Mouse (Mus musculus): Measurements from ENCODE around the gene Mecom. TPM values are rescaled to one million over a fixed set of nuclear protein-coding genes. Genes with fewer than 3 reads are reported as not detected.

Mecom gene
- polyA plus RNA-seq, 1 experiment from 2014 or later: 41.8 TPM

DNA sequence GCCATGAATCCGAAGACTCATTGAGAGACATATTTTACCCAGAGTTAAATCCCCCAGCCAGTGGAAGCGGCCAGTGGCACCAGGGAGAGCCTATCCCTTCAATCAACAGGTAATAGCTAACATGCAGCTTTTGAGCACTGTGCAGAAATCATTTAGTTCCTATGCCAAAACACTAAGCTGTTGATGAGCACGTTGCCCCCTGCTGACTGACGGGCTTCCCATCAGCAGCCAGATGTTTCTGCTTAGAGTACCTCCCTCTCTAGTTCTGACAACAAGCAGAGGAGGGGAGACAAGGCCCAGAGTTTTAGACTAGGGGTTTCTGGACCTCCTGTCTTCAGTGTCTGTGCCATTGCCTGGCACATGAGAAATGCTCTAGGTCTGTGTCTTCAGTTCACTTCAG, 239.7 kb downstream of the Mecom start:
- no peaks in the 10 kb centered on the region for H3K36me3 ChIP-seq (ENCODE audit: control insufficient read depth, insufficient read depth, low read length)
- no peak overlapping the region for H3K9ac ChIP-seq (ENCODE audit: low read depth, low read length)
- H3K4me3 ChIP-seq (ENCODE audit: low read depth, low read length): no peak overlapping the region
- no peaks in the 10 kb centered on the region for H3K9me3 ChIP-seq (replicated peaks; ENCODE audit: control insufficient read depth, low read length)
- WGBS (ENCODE audit: insufficient replicate concordance): 47% methylated on average over 4 of the region's 4 CpGs
- no peak overlapping the region for H3K27ac ChIP-seq (ENCODE audit: low read depth, low read length)
- H3K27me3 ChIP-seq (ENCODE audit: control insufficient read depth, insufficient read depth, low read length): no peaks in the 10 kb centered on the region
- ATAC-seq (replicated peaks; ENCODE audit: insufficient number of reproducible peaks, low FRiP score, low TSS enrichment): no peak
- peaks cover 2% of the 10 kb centered on the region; the same call in 1 of the 2 replicates for H3K4me1 ChIP-seq (ENCODE audit: control insufficient read depth, insufficient read depth, low read length)
- no peak overlapping the region for H3K4me2 ChIP-seq

DNA sequence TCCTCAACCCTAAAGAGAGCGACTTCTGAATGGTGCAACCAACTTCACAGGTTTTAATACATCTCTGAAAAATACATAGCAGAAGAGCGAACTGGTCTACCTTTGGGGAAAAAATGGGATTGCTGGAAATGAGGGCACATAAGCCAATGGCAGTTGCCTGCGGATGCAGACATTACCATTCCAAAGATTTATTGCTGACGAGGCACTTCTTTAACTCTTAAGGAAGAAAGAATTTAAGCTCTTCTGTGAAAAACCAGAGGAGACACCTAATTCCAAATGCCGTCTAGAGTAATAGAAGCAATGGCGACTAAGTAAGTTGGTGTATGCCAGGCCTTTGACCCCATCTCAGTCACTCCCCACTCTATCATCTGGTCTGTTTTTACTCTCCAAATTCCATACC, 240.2 kb downstream of the Mecom start:
- no peak for ATAC-seq (replicated peaks; ENCODE audit: insufficient number of reproducible peaks, low FRiP score, low TSS enrichment)
- 81% methylated on average over 6 of the region's 6 CpGs for WGBS (ENCODE audit: insufficient replicate concordance)
- Histone ChIP-seq H3K4me2 (no peak overlapping the region), H3K9me3 (replicated peaks; ENCODE audit: control insufficient read depth, low read length) (no peaks in the 10 kb centered on the region), H3K27me3 (ENCODE audit: control insufficient read depth, insufficient read depth, low read length) (no peaks in the 10 kb centered on the region), H3K27ac (ENCODE audit: low read depth, low read length) (no peak overlapping the region), H3K4me1 (ENCODE audit: control insufficient read depth, insufficient read depth, low read length) (peaks cover 2% of the 10 kb centered on the region; the same call in 1 of the 2 replicates), H3K4me3 (ENCODE audit: low read depth, low read length) (no peak overlapping the region), H3K9ac (ENCODE audit: low read depth, low read length) (no peak overlapping the region), H3K36me3 (ENCODE audit: control insufficient read depth, insufficient read depth, low read length) (no peaks in the 10 kb centered on the region)

DNA sequence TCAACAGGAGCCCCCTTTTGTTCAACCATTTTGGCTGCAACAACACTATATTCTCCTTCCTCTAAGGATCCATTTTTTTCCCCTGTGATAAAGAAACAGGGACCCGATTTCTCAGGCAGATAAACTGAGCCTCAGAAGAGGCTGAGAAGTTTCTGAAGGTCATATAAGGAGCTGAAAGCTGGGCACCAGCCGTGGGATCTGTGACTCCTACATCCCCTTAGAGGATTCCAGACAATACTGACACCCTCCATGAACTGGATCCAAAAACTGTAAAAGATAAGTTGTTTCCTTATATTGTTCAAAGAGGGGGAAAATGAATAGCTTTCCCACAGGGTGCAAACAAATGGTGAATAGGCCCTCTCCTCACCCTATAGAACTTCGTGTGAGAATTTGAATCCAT, 241.7 kb downstream of the Mecom start:
- no peak overlapping the region for H3K27ac ChIP-seq (ENCODE audit: low read depth, low read length)
- 40% methylated on average over 3 of the region's 3 CpGs for WGBS (ENCODE audit: insufficient replicate concordance)
- ATAC-seq (replicated peaks; ENCODE audit: insufficient number of reproducible peaks, low FRiP score, low TSS enrichment): no peak

DNA sequence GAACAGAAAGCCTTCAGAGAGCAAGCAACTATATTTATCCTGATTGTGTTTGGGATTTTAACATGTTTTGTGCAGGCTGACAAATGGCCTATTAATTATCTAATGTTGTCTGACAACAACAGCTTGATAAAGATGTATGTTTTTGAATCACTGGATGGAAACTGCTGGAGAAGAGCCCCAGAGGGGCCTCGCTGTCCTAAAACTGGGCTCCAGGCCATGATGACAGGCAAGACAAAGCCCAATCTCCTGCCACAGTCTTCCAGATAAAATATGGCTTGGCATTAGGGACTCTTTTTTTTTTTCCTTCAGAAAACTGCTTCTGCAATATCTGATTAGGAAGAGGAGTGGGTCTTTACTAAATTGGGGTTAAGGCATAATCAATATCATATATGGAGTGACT, 248.3 kb downstream of the Mecom start:
- H3K27ac ChIP-seq (ENCODE audit: low read depth, low read length): no peak overlapping the region
- no peak overlapping the region for H3K4me2 ChIP-seq
- no peaks in the 10 kb centered on the region for H3K27me3 ChIP-seq (ENCODE audit: control insufficient read depth, insufficient read depth, low read length)
- H3K9ac ChIP-seq (ENCODE audit: low read depth, low read length): no peak overlapping the region
- no peaks in the 10 kb centered on the region for H3K36me3 ChIP-seq (ENCODE audit: control insufficient read depth, insufficient read depth, low read length)
- no peaks in the 10 kb centered on the region for H3K4me1 ChIP-seq (ENCODE audit: control insufficient read depth, insufficient read depth, low read length)
- H3K4me3 ChIP-seq (ENCODE audit: low read depth, low read length): no peak overlapping the region
- no peaks in the 10 kb centered on the region for H3K9me3 ChIP-seq (replicated peaks; ENCODE audit: control insufficient read depth, low read length)
- 47% methylated on average over 1 of the region's 1 CpGs for WGBS (ENCODE audit: insufficient replicate concordance)
- no peak for ATAC-seq (replicated peaks; ENCODE audit: insufficient number of reproducible peaks, low FRiP score, low TSS enrichment)

More for the DNA sequence above, 241.7 kb downstream of the Mecom start:
- Histone ChIP-seq H3K4me3 (ENCODE audit: low read depth, low read length) (no peak overlapping the region), H3K27me3 (ENCODE audit: control insufficient read depth, insufficient read depth, low read length) (no peaks in the 10 kb centered on the region), H3K36me3 (ENCODE audit: control insufficient read depth, insufficient read depth, low read length) (no peaks in the 10 kb centered on the region), H3K4me1 (ENCODE audit: control insufficient read depth, insufficient read depth, low read length) (peaks cover 2% of the 10 kb centered on the region; the same call in 1 of the 2 replicates), H3K4me2 (no peak overlapping the region), H3K9me3 (replicated peaks; ENCODE audit: control insufficient read depth, low read length) (no peaks in the 10 kb centered on the region), H3K9ac (ENCODE audit: low read depth, low read length) (no peak overlapping the region)

DNA sequence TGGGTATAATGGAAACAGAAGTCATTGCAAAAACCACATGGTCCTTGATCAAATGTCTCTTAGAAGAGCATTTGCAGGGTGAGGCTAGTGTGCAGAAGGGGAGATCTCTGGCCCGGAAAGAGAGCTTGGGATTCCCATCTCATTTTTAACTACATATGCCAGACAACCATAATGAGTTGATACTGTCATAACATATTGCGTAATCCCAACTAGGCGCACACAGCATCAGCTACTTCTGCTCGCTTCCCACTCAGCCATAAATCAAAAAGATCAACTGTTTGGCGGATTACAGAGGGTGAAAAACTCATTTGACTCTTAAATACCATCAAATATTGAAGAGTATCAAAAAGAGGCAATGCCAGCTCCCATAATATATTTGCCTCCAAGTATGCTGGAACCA, 253.4 kb downstream of the Mecom start:
- 84% methylated on average over 5 of the region's 5 CpGs for WGBS (ENCODE audit: insufficient replicate concordance)
- no peak overlapping the region for H3K4me2 ChIP-seq
- no peaks in the 10 kb centered on the region for H3K9me3 ChIP-seq (replicated peaks; ENCODE audit: control insufficient read depth, low read length)
- H3K4me1 ChIP-seq (ENCODE audit: control insufficient read depth, insufficient read depth, low read length): no peaks in the 10 kb centered on the region
- H3K36me3 ChIP-seq (ENCODE audit: control insufficient read depth, insufficient read depth, low read length): no peaks in the 10 kb centered on the region
- no peaks in the 10 kb centered on the region for H3K27me3 ChIP-seq (ENCODE audit: control insufficient read depth, insufficient read depth, low read length)
- no peak for ATAC-seq (replicated peaks; ENCODE audit: insufficient number of reproducible peaks, low FRiP score, low TSS enrichment)
- no peak overlapping the region for H3K27ac ChIP-seq (ENCODE audit: low read depth, low read length)
- no peak overlapping the region for H3K4me3 ChIP-seq (ENCODE audit: low read depth, low read length)
- H3K9ac ChIP-seq (ENCODE audit: low read depth, low read length): no peak overlapping the region

DNA sequence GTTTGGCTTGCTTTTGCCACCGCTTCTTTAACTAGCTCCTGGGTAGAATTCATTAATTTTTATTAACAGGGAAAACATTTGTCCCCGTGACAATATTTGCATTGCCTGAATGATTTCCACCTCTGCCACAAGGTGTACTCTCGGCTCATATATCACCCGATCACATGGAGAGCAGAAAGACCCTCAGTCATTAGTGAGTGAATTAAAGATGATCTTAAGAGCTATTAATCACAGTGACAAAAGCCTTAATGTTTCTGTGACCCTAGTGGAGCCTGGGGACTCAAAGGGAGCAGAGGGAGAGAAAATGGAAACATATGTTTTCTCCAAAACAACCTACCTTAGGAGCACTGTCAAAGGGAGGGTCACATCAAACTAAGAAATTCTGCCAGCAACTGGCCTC, 261.3 kb downstream of the Mecom start:
- ATAC-seq (replicated peaks; ENCODE audit: insufficient number of reproducible peaks, low FRiP score, low TSS enrichment): no peak
- no peaks in the 10 kb centered on the region for H3K9me3 ChIP-seq (replicated peaks; ENCODE audit: control insufficient read depth, low read length)
- no peak overlapping the region for H3K27ac ChIP-seq (ENCODE audit: low read depth, low read length)
- no peaks in the 10 kb centered on the region for H3K27me3 ChIP-seq (ENCODE audit: control insufficient read depth, insufficient read depth, low read length)
- no peaks in the 10 kb centered on the region for H3K36me3 ChIP-seq (ENCODE audit: control insufficient read depth, insufficient read depth, low read length)
- no peak overlapping the region for H3K9ac ChIP-seq (ENCODE audit: low read depth, low read length)
- no peak overlapping the region for H3K4me3 ChIP-seq (ENCODE audit: low read depth, low read length)
- H3K4me2 ChIP-seq: no peak overlapping the region
- WGBS (ENCODE audit: insufficient replicate concordance): 63% methylated on average over 4 of the region's 4 CpGs
- no peaks in the 10 kb centered on the region for H3K4me1 ChIP-seq (ENCODE audit: control insufficient read depth, insufficient read depth, low read length)

DNA sequence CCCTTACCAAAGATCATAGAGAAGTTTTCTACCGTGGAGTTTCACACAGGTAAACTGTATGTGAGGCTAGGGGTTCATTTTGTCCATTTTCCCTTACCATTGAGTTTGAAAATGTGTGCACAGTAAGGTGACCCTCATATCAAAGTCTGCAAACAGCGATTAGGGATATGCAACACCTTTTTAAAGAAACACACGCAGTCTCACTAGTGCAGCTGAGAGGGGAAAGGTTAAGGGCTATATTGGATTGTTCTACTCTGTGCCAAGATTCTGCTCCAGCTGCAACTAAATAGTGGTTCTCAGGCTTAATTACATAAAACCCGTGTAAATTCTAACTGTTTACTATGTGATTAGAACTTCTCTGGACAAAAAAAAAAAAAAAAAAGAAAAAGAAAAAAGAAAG, 263.7 kb downstream of the Mecom start:
- 68% methylated on average over 4 of the region's 4 CpGs for WGBS (ENCODE audit: insufficient replicate concordance)
- no peaks in the 10 kb centered on the region for H3K27me3 ChIP-seq (ENCODE audit: control insufficient read depth, insufficient read depth, low read length)
- H3K27ac ChIP-seq (ENCODE audit: low read depth, low read length): no peak overlapping the region
- H3K4me2 ChIP-seq: no peak overlapping the region
- H3K9ac ChIP-seq (ENCODE audit: low read depth, low read length): no peak overlapping the region
- H3K9me3 ChIP-seq (replicated peaks; ENCODE audit: control insufficient read depth, low read length): no peaks in the 10 kb centered on the region
- no peaks in the 10 kb centered on the region for H3K4me1 ChIP-seq (ENCODE audit: control insufficient read depth, insufficient read depth, low read length)
- ATAC-seq (replicated peaks; ENCODE audit: insufficient number of reproducible peaks, low FRiP score, low TSS enrichment): no peak
- H3K36me3 ChIP-seq (ENCODE audit: control insufficient read depth, insufficient read depth, low read length): no peaks in the 10 kb centered on the region
- H3K4me3 ChIP-seq (ENCODE audit: low read depth, low read length): no peak overlapping the region

DNA sequence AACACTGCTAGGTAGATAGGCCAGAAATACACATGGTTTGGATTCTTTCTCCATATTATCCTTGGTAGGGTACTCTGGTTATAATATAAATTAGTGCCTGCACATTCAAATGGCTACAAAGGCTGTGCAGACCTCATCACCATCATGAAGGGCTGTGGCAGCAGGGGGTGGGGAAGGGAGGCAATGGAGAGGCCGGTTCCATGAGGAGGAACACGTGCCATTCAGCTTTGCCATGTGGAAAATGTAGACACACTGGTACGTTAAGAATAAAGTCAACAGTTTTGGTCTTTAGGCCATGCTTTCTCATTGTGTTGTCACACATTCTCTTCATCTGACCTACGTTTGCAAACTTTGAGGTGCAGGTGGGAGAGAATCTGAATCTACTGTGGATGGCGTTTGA, 264.2 kb downstream of the Mecom start:
- ATAC-seq (replicated peaks; ENCODE audit: insufficient number of reproducible peaks, low FRiP score, low TSS enrichment): no peak
- Histone ChIP-seq H3K9ac (ENCODE audit: low read depth, low read length) (no peak overlapping the region), H3K9me3 (replicated peaks; ENCODE audit: control insufficient read depth, low read length) (no peaks in the 10 kb centered on the region), H3K4me1 (ENCODE audit: control insufficient read depth, insufficient read depth, low read length) (no peaks in the 10 kb centered on the region), H3K36me3 (ENCODE audit: control insufficient read depth, insufficient read depth, low read length) (no peaks in the 10 kb centered on the region), H3K27me3 (ENCODE audit: control insufficient read depth, insufficient read depth, low read length) (no peaks in the 10 kb centered on the region), H3K27ac (ENCODE audit: low read depth, low read length) (no peak overlapping the region), H3K4me3 (ENCODE audit: low read depth, low read length) (no peak overlapping the region), H3K4me2 (no peak overlapping the region)
- 81% methylated on average over 5 of the region's 5 CpGs for whole genome bisulfite sequencing (ENCODE audit: insufficient replicate concordance)

DNA sequence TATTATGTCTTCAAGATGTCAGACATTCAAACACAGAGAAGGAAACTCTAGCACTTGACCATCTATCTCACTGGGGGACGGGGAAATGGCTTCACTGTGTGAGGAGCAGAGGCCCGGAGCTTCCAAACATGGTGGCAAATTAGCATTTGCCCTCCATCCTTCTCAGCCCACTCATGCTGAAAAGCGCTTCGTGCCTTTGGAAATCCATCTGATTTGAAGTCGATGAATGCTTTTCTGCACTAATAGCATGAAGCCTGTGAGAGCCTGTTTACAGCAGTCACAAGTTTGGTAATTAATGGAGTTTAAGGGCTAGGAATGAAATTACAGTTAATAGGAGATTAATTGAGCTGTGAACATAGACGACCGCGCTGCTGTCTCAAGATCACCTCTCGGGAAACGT, 270.2 kb downstream of the Mecom start:
- Histone ChIP-seq H3K36me3 (ENCODE audit: control insufficient read depth, insufficient read depth, low read length) (no peaks in the 10 kb centered on the region), H3K27me3 (ENCODE audit: control insufficient read depth, insufficient read depth, low read length) (no peaks in the 10 kb centered on the region)
- no peak for ATAC-seq (replicated peaks; ENCODE audit: insufficient number of reproducible peaks, low FRiP score, low TSS enrichment)

More for the DNA sequence above, 270.2 kb downstream of the Mecom start:
- Histone ChIP-seq H3K9ac (ENCODE audit: low read depth, low read length) (no peak overlapping the region), H3K4me1 (ENCODE audit: control insufficient read depth, insufficient read depth, low read length) (no peaks in the 10 kb centered on the region), H3K4me2 (no peak overlapping the region), H3K4me3 (ENCODE audit: low read depth, low read length) (no peak overlapping the region), H3K9me3 (replicated peaks; ENCODE audit: control insufficient read depth, low read length) (no peaks in the 10 kb centered on the region), H3K27ac (ENCODE audit: low read depth, low read length) (no peak overlapping the region)
- WGBS (ENCODE audit: insufficient replicate concordance): 83% methylated on average over 10 of the region's 10 CpGs
